Mouse (Mus musculus): ENCODE data around the gene Zbtb12. TPM values are rescaled to one million over a fixed set of nuclear protein-coding genes. Genes with fewer than 3 reads are reported as not detected.
"Not testable (repeated sequence)": the region's sequence is repeated elsewhere in the genome, so short reads cannot be mapped to it uniquely, and the experiment has no call there.

The Zbtb12 gene
- total and polyA plus RNA-seq, 3 experiments: 2.4 to 9.3 (median 8.5) TPM

DNA sequence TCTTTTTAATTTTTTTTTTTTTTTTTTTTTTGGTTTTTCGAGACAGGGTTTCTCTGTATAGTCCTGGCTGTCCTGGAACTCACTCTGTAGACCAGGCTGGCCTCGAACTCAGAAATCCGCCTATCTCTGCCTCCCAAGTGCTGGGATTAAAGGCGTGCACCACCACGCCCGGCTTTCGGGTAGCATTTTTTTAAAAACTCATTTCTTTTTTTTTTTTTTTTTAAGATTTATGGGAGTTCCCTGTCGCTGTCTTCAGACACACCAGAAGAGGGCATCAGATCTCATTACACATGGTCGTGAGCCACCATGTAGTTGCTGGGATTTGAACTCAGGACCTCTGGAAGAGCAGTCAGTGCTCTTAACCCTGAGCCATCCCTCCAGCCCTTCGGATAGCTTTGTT is 22.7 kb downstream of the Zbtb12 start:
- in situ Hi-C loops (cut with MboI; ENCODE audit: low pct_ligation_motif_present, low pct_unique_long_range_greater_than_20kb, low sequenced_read_pairs); H3K4me2 ChIP-seq (ENCODE audit: insufficient read depth, low read depth, poor library complexity, severe bottlenecking); H3K4me1 ChIP-seq (ENCODE audit: control insufficient read depth in 1 of 2, insufficient read depth in 2 of 2); H3K9ac ChIP-seq (ENCODE audit: insufficient read depth, low read depth); DNase-seq (ENCODE audit: extremely low read depth); H3K27ac ChIP-seq (ENCODE audit: insufficient read depth, low read depth); H3K27me3 ChIP-seq (replicated peaks); H3K9me3 ChIP-seq (replicated peaks; ENCODE audit: low read length); H3K4me3 ChIP-seq (replicated peaks in 1 of 3; ENCODE audit: low read depth in 2 of 3, low read length in 2 of 3, poor library complexity in 1 of 3); dilution Hi-C loops (cut with MboI; ENCODE audit: extremely low pct_ligation_motif_present, extremely low pct_unique_long_range_greater_than_20kb, low sequenced_read_pairs): not testable (repeated sequence)
- Histone ChIP-seq H3K36me3 (replicated peaks in 1 of 2; ENCODE audit: control insufficient read depth in 1 of 2, insufficient read depth in 1 of 2, low read length in 1 of 2) (peaks cover 41 to 55% of the 10 kb centered on the region in 2 experiments), H3K79me2 (replicated peaks; ENCODE audit: control insufficient read depth, extremely low read depth, insufficient read depth, poor library complexity, severe bottlenecking) (peaks cover 17% of the 10 kb centered on the region)
- peak; percentile 57 for TF ChIP-seq ZNF384 (IDR thresholded peaks at IDR 0.05; ENCODE audit: low read depth, low read length)

DNA sequence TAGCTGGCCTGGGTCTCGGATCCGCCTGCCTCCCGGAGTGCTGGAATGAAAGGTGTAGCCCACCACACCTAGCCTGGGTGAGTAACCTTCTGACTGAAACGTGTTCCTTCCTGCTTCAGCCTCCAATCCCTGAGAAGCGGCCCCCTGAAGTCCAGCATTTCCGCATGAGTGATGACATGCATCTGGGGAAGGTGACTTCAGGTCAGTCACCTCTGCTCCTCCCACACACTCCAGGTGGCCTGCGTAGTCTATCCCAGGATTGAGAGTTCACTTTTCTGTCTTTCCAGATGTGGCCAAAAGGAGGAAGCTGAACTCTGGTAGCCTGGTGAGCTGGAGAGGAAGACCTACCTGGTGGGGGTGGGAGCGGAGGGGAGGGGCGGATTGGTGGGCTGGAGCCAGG is 23.6 kb downstream of the Zbtb12 start:
- H3K36me3 ChIP-seq (replicated peaks in 1 of 2; ENCODE audit: control insufficient read depth in 1 of 2, insufficient read depth in 1 of 2, low read length in 1 of 2): peaks cover 51 to 64% of the 10 kb centered on the region in 2 experiments
- in situ Hi-C loops (cut with MboI; ENCODE audit: low pct_ligation_motif_present, low pct_unique_long_range_greater_than_20kb, low sequenced_read_pairs) (no loop called here), dilution Hi-C loops (cut with MboI; ENCODE audit: extremely low pct_ligation_motif_present, extremely low pct_unique_long_range_greater_than_20kb, low sequenced_read_pairs) (no loop called here)
- TF ChIP-seq CTCF (conservative IDR thresholded peaks at IDR 0.05 in 1 of 2, IDR thresholded peaks at IDR 0.05 in 1 of 2; ENCODE audit: low read depth in 2 of 2, low read length in 2 of 2) (no peak), IRF4 (IDR thresholded peaks at IDR 0.05; ENCODE audit: low read depth, low read length) (no peak), CHD2 (IDR thresholded peaks at IDR 0.05; ENCODE audit: low read length) (no peak), RAD21 (IDR thresholded peaks at IDR 0.05; ENCODE audit: low read depth, low read length) (no peak), POLR2A (IDR thresholded peaks at IDR 0.05; ENCODE audit: low read depth, low read length) (no peak), JUND (conservative IDR thresholded peaks at IDR 0.05; ENCODE audit: low read depth, low read length) (no peak)
- no peak overlapping the region for H3K9ac ChIP-seq (ENCODE audit: insufficient read depth, low read depth)
- DNase-seq (ENCODE audit: extremely low read depth): no peak
- no peak overlapping the region for H3K4me2 ChIP-seq (ENCODE audit: insufficient read depth, low read depth, poor library complexity, severe bottlenecking)
- H3K27me3 ChIP-seq (replicated peaks): no peaks in the 10 kb centered on the region
- H3K27ac ChIP-seq (ENCODE audit: insufficient read depth, low read depth): no peak overlapping the region
- H3K79me2 ChIP-seq (replicated peaks; ENCODE audit: control insufficient read depth, extremely low read depth, insufficient read depth, poor library complexity, severe bottlenecking): peaks cover 17% of the 10 kb centered on the region
- H3K4me1 ChIP-seq (ENCODE audit: control insufficient read depth in 1 of 2, insufficient read depth in 2 of 2): 0 out of 4 replicates have a peak, but pooled peaks cover 0 to 6% of the 10 kb centered on the region in 2 experiments
- no peaks in the 10 kb centered on the region for H3K9me3 ChIP-seq (replicated peaks; ENCODE audit: low read length)
- H3K4me3 ChIP-seq (replicated peaks in 1 of 3; ENCODE audit: low read depth in 2 of 3, low read length in 2 of 3, poor library complexity in 1 of 3): no peak overlapping the region

DNA sequence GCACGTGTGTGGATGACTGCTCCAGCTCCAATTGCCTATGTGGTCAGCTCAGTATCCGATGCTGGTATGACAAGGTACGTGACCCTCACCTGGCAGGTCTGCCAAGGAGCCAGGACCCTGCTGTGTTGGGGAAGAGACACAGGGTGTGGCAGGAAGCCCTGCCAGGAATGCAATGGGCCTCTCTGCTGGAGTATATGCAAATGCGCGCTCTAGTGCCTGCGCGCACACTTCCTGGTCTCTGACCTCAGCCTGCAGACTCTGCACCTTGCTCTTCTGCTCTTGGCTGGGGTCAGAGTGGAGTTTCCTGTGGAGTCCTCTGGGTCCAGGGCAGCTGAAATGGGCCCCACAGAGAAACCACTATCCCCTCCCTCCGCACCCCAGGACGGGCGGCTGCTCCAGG is 31.7 kb downstream of the Zbtb12 start:
- no peaks in the 10 kb centered on the region for H3K79me2 ChIP-seq (replicated peaks; ENCODE audit: control insufficient read depth, extremely low read depth, insufficient read depth, poor library complexity, severe bottlenecking)
- peaks cover 75 to 84% of the 10 kb centered on the region in 2 experiments for H3K36me3 ChIP-seq (replicated peaks in 1 of 2; ENCODE audit: control insufficient read depth in 1 of 2, insufficient read depth in 1 of 2, low read length in 1 of 2)
- H3K4me3 ChIP-seq (replicated peaks in 1 of 3; ENCODE audit: low read depth in 2 of 3, low read length in 2 of 3, poor library complexity in 1 of 3): peak overlapping the region in 1 of 3 experiments; percentile 19
- no peak for DNase-seq (ENCODE audit: extremely low read depth)
- in situ Hi-C loops (cut with MboI; ENCODE audit: low pct_ligation_motif_present, low pct_unique_long_range_greater_than_20kb, low sequenced_read_pairs) (loop anchor here (5.0 kb wide), 1 partner anchor 54 kb away; no protein-coding TSS in a partner anchor), dilution Hi-C loops (cut with MboI; ENCODE audit: extremely low pct_ligation_motif_present, extremely low pct_unique_long_range_greater_than_20kb, low sequenced_read_pairs) (no loop called here)
- peak overlapping the region; percentile 28 for H3K27ac ChIP-seq (ENCODE audit: insufficient read depth, low read depth)
- no peaks in the 10 kb centered on the region for H3K9me3 ChIP-seq (replicated peaks; ENCODE audit: low read length)
- H3K4me1 ChIP-seq (ENCODE audit: control insufficient read depth in 1 of 2, insufficient read depth in 2 of 2): peaks cover 14 to 49% of the 10 kb centered on the region in 2 experiments
- no peak overlapping the region for H3K9ac ChIP-seq (ENCODE audit: insufficient read depth, low read depth)
- H3K4me2 ChIP-seq (ENCODE audit: insufficient read depth, low read depth, poor library complexity, severe bottlenecking): no peak overlapping the region
- no peaks in the 10 kb centered on the region for H3K27me3 ChIP-seq (replicated peaks)
- no peak for TF ChIP-seq MAZ (IDR thresholded peaks at IDR 0.05; ENCODE audit: low read depth, low read length)
- peak; percentile 59 for TF ChIP-seq ELF1 (IDR thresholded peaks at IDR 0.05; ENCODE audit: low read depth, low read length)

Measured in CH12.LX (cell line).